Mouse (Mus musculus) cerebellum, adult 2 months (tissue): ENCODE measurements at regions not wholly inside any gene's neighbourhood (a gene's known extent, or its start where the extent isn't known, plus 50 kb on each side); places are given as distances from the start of the nearest gene placed in this dataset.

Experiments
- CTCF ChIP-seq: fragments of 200-500 bp; IDR thresholded peaks from 2 replicates; pipeline ENCODE4 v1.5.1; 2011; ENCODE audit warnings: low read depth, mild to moderate bottlenecking, control low read depth, low read length, moderate library complexity, borderline replicate concordance; ENCODE audit not compliant: insufficient read depth
- POLR2A ChIP-seq: fragments of 200-500 bp; IDR thresholded peaks from 2 replicates; pipeline ENCODE4 v1.6.1; 2011; ENCODE audit warnings: low read length, control low read depth, borderline replicate concordance; ENCODE audit not compliant: insufficient read depth

DNA sequence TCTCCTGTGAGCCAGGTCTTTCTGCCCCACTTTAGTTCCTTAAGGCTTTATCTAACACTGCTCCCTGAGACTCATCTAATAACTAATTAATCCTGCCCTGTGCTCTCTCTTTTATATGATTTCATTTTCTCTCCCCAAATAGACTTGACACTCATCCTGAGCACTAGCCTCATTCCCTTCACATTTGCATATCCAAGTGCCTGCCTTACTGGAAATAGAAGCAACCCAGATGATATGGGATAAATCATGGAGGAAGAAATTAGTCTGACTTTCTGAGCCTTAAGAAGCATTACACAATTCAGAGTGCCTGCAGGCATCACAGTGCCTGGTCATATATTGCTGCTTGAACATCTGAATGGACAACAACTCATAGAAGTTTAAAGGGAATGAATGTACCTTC, 233.5 kb upstream of the Lrrc3b start:
- no peak for TF ChIP-seq POLR2A
- TF ChIP-seq CTCF: no peak
